Mouse (Mus musculus) CH12F3 (cell line): ENCODE measurements at regions not wholly inside any gene's neighbourhood (a gene's known extent, or its start where the extent isn't known, plus 50 kb on each side); places are given as distances from the start of the nearest gene placed in this dataset.

ENCODE experiments used
- in situ Hi-C: fragments of 300-500 bp; cut with MboI; formaldehyde crosslinking; loops from 2 replicates; pipeline ENCODE4 v1.14.3; 2020; ENCODE audit warnings: low sequenced_read_pairs

- in situ Hi-C loops, result no loop called here
Observed at GRCm38 (mm10) chr15:43926034-43926433, 3791.9 kb downstream of the 9330182O14Rik start.

DNA sequence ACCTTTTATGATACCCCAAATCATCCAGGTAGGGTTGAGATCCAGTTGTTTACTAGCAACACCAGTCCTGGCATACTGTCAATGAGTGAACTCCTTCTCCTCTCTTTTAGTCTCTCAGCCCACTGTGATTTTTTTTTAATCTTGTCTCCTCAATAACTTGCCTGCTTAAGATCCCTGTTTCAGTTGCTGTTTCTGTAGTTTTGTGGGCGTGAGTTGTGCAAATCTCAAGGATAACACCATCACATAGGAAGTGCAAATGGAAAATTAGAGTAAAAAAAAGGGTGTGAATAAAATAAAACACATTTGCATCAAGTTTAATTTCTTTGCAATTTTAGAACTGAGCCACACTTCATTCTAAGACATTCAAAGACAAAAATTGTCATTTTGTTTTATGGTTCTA, 3799.4 kb downstream of the 9330182O14Rik start:
- in situ Hi-C loops, result no loop called here

- in situ Hi-C loops, result no loop called here
Observed at GRCm38 (mm10) chr15:43940424-43940823, 3806.3 kb downstream of the 9330182O14Rik start.

GRCm38 (mm10) chr15:43940905-43941304, 3806.7 kb downstream of the 9330182O14Rik start:
- in situ Hi-C loops, result no loop called here

DNA sequence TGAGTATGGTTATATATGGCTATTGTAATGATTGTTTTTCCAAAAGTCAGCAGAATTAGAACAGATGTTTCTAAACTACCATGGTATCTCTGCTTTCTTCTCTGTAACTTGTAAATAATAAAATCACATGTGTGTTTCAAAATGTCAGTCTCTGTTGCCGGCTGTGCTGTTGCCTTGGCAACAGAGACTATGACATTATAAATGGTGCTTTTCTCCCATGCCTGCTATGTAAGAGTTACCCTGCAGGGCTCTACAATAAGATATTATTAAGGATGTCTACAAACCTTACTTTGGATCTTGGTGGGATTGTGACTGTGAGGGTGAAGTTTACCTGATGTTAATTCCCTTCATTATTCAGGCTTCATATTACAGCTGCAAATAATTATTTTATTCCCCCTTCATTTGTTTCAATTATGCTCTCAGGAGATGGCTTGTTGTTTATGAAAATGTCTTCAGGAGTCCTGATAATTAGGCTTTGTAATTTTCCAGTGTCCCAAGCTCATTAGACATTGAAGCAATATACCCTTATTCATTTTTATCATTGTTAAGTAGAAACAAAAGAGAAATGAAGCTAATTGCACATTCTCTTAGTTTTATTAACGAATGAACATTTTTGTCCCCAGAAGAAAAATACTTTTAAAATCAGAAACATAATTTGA, 3808.0 kb downstream of the 9330182O14Rik start:
- in situ Hi-C loops, result no loop called here

DNA sequence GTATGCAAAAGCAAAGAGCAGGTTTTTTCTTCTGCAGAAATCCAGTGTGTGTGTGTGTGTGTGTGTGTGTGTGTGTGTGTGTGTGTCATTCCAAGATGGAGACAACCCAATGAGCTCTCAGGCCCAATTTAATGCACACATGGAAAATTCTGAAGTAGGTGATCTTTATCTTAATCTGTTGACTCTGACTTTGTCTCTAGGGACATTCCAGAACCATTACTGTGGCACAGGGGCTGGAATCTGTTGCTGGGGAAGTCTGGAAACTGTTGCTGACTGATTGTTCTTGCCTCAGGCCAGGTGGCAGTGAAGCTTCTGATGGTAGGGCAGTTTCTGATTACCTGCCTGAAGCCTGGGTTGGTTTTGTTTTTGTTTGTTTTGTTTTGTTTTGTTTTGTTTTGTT, 3850.8 kb downstream of the 9330182O14Rik start:
- in situ Hi-C loops, result loop anchor here (25.0 kb wide), 1 partner anchor 827 kb away; no protein-coding TSS in a partner anchor

GRCm38 (mm10) chr15:43991229-43991628, 3857.1 kb downstream of the 9330182O14Rik start:
- in situ Hi-C loops, result loop anchor here (10.0 to 25.0 kb wide), 2 partner anchors 424 to 821 kb away; no protein-coding TSS in a partner anchor

DNA sequence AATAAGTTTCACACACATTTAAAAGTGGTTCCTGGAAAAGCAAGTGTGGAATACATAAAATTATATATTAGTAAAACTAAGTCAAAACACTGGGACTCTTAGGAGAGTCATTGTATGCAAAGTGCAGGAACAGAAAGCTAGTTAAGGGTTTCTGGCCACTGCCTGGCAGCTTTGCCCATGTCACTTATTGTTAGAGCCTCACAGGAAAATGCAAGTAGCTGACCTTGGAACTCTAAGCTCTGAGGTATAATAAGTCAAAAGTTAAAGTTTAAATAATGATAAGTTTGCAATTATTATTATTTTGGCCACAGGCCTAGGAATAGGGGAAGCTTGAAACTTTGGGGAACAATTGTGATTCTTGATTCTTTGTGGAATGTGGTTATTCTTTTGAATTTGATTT, 3858.8 kb downstream of the 9330182O14Rik start:
- in situ Hi-C loops, result loop anchor here (10.0 to 25.0 kb wide), 2 partner anchors 422 to 819 kb away; no protein-coding TSS in a partner anchor

DNA sequence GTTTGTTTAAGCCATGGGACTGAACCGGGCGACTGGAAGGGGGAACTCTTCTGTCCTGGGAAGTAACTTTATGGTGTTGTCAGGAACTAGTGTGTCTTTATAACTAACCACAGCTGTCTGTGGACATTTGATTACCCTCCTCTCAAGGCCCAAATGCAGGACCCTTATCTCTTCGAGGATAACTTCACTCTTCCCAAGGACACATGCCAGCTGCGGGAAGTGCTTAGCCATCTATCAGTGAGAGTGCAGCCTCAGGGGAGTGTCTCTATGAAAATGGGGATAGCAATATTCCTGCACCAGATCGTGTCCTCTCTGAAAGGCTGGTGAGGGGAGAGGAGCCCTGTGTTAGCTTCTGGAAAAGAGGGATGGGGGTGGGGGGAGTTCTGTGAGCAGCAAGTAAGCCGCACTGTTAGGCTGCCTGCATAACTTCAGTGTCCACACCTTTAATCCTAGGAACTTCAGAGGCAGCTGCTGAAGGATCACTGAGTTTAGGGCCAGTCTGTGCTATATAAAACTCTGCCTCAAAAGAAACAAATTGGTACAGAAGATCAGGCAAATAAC, 3892.4 kb downstream of the 9330182O14Rik start:
- in situ Hi-C loops, result no loop called here

DNA sequence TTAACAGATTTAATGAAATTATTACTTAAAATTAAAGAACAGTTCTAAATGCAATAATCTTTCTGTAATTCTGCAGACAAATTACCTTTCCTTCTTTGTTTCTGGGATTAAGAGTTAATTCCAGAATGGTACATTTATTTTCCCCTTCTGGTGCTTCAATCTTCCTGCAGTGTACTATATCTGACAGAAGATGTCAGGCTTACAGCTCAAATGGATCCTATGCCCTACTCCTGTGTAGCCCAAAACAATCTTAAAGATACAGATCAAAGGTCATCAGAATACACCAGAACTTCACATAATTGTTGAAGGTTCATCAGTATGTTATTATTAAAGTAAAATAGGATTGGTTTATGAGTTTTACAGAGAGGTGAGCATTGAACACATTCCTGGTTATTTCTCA, 3901.7 kb downstream of the 9330182O14Rik start:
- in situ Hi-C loops, result no loop called here

DNA sequence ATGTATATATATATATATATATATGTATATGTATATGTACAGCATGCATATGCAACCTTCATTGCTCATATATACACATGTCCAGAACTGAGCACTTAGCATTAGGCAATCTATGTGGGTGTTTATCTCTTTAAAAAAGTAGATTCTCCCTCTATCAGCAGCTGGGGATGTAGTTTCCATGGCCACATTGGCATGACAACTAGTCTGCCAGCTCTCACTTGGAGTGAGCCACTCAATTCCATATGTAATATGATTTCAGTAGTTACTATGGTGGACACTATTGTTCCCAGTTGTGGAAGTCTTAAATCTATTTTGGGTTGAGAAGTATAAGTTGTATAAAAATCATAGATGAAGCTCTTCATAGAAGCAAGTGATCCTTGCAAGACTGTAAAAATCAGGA, 3903.7 kb downstream of the 9330182O14Rik start:
- in situ Hi-C loops, result no loop called here

GRCm38 (mm10) chr15:44050565-44051274, 3916.6 kb downstream of the 9330182O14Rik start:
- in situ Hi-C loops, result no loop called here

DNA sequence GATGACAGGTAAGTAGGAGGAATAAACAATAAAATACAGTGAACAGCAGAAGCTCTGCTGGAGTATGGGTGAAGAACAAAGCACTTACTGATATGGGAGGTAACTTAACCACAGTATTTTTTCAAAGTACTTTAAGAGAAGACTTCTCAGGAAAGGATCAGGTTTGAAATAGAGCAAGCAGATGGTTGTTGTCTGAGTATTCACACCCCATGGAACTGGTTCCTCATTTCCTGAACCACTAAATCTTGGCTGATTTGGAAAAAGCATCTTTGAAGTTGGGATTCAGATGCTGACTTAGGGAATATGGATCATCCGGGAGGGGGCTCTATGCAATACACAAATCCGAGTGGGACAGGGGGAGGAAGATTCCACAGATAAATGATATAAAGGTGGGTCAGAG, 3930.7 kb downstream of the 9330182O14Rik start:
- in situ Hi-C loops, result no loop called here

DNA sequence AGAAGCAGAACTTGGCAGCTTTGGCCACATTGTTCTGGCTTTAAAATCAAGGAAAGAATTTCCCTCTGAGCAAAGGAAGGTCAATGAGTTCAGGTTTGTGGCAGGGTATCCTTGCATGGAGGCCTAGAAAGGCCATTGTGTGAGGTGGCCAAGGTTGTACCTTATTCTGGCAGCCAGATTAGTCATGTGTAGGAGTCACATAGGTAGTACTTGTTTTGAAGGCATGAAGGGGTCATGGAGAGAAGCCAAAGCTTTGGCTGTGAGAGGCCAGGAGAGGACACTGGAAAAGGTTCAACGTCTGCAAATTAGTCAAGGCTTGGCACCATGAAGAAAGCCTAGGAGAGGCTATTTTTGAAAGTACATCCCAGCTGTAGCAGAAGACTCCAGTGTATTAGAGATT, 3949.5 kb downstream of the 9330182O14Rik start:
- in situ Hi-C loops, result no loop called here

DNA sequence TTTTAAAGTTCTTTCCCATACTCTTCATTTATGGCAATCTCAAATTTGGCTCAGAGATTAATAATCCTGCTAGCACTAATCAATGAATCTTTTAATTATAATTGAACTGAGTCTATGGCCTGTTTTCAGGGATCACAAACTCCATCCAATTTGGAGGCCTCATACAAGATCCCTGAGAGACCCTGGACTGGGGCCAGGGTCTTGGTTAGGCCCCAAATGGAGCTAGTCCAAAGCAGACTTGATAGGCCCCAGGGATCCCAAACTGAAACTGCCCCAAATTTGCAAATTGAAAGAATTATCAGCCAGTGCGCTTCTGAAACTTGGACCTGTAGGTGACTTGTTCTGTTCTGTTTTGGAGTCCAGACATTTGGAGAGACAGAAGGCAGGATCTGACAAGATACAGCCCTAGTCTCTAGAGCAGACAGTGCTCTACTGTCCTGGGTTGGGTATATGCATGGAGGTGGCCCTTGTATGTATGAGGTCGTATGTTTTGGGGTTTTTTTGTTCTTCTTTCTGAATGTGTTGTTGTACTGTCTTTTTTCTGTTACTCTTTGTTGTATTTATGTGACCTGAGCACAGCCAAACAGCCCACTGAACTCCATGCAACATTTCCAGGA, 3978.3 kb downstream of the 9330182O14Rik start:
- in situ Hi-C loops, result no loop called here

- in situ Hi-C loops, result no loop called here
Observed at GRCm38 (mm10) chr15:44134213-44134612, 4000.0 kb downstream of the 9330182O14Rik start.
